Mouse (Mus musculus): Measurements from ENCODE around the gene Oxsr1. TPM values are rescaled to one million over a fixed set of nuclear protein-coding genes. Genes with fewer than 3 reads are reported as not detected.
A peak's percentile ranks its signal among the peaks of the same experiment; 100 is the strongest.

Oxsr1 gene
- polyA plus RNA-seq, 1 experiment from 2014 or later = 7.9 TPM

DNA sequence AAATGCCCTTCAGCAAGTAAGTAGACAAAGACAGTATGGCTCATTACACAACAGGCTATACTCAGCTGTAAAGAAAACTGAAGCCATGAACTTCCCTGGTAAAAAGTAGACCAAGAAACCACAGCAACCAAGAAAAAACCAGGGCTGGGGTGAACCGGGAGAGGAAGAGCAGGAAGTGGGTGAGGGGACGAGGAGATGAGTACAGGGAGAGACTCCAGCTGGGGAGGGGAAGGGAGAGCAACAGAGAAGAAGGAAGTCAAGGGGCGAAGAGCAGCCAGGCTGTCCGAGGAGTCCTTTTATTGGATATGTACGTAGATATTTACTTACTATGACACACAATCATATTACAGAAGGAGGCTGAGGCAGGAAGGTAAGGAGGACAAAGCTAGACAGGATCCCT is 74.2 kb downstream of the Oxsr1 start:
- Histone ChIP-seq H3K4me2 (replicated peaks; ENCODE audit: low read depth) (no peak overlapping the region), H3K27ac (ENCODE audit: low read depth, low read length) (no peak overlapping the region), H3K4me3 (ENCODE audit: low read depth, low read length) (no peak overlapping the region), H3K36me3 (ENCODE audit: control insufficient read depth, insufficient read depth) (peaks cover 40% of the 10 kb centered on the region), H3K27me3 (replicated peaks; ENCODE audit: control insufficient read depth, insufficient read depth, low read length) (no peaks in the 10 kb centered on the region), H3K9me3 (ENCODE audit: control insufficient read depth) (no peaks in the 10 kb centered on the region), H3K4me1 (replicated peaks; ENCODE audit: control insufficient read depth, insufficient read depth, low read length) (peaks cover 4% of the 10 kb centered on the region; the same call in 1 of the 2 replicates), H3K9ac (ENCODE audit: low read depth, low read length) (no peak overlapping the region)
- no peak for TF ChIP-seq CTCF (IDR thresholded peaks at IDR 0.05; ENCODE audit: low read depth)
- 59% methylated on average over 5 of the region's 5 CpGs for WGBS
- no peak for ATAC-seq

DNA sequence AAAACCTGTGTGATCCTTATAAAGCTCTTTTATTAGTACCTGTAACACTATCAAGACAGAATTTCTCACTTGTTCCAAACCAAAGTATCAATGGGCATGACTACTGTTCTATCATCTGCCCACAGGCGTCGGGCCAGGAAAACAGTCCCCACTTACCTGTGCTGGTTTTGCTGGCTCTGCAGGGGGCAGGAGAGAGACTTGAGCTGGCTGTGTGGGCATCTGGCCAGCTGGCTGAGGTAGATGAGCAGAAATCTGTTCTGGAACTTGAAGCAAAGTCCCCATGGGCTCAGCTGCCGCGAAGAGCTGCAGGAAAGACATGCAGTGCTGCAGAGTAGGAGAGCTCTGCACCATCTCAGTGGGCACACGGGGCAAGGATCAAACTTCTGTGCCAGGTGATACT is 75.4 kb downstream of the Oxsr1 start:
- peak; percentile 51 for TF ChIP-seq CTCF (IDR thresholded peaks at IDR 0.05; ENCODE audit: low read depth)
- Histone ChIP-seq H3K9ac (ENCODE audit: low read depth, low read length) (no peak overlapping the region), H3K4me3 (ENCODE audit: low read depth, low read length) (no peak overlapping the region), H3K27me3 (replicated peaks; ENCODE audit: control insufficient read depth, insufficient read depth, low read length) (no peaks in the 10 kb centered on the region), H3K27ac (ENCODE audit: low read depth, low read length) (no peak overlapping the region), H3K4me1 (replicated peaks; ENCODE audit: control insufficient read depth, insufficient read depth, low read length) (peaks cover 8% of the 10 kb centered on the region), H3K9me3 (ENCODE audit: control insufficient read depth) (no peaks in the 10 kb centered on the region), H3K4me2 (replicated peaks; ENCODE audit: low read depth) (no peak overlapping the region), H3K36me3 (ENCODE audit: control insufficient read depth, insufficient read depth) (peaks cover 40% of the 10 kb centered on the region)
- no peak for ATAC-seq
- 83% methylated on average over 5 of the region's 5 CpGs for WGBS

DNA sequence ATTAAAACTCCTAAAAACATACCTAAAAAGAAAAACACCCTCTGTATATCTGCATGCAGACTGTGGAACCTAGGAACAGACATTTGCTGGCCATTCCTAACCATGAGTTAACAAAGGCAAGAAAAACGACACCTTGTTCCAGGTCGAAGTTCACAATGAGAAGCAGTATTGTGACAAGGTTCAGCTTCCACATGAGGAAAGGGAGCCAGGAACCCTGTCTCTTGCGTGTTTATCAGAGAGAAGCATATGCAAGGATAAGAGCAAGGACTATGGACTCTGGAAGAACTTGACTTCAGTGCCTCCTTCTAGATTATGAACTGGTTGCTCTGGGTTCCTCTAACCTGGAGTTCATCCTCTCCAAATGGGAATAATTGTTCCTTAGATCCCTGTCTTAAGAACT is 78.2 kb downstream of the Oxsr1 start:
- TF ChIP-seq CTCF (IDR thresholded peaks at IDR 0.05; ENCODE audit: low read depth) = no peak
- Histone ChIP-seq H3K4me3 (ENCODE audit: low read depth, low read length) (no peak overlapping the region), H3K9me3 (ENCODE audit: control insufficient read depth) (no peaks in the 10 kb centered on the region), H3K4me2 (replicated peaks; ENCODE audit: low read depth) (no peak overlapping the region; the same call in 1 of the 2 replicates), H3K27me3 (replicated peaks; ENCODE audit: control insufficient read depth, insufficient read depth, low read length) (no peaks in the 10 kb centered on the region), H3K4me1 (replicated peaks; ENCODE audit: control insufficient read depth, insufficient read depth, low read length) (peaks cover 15% of the 10 kb centered on the region; the same call in 1 of the 2 replicates), H3K36me3 (ENCODE audit: control insufficient read depth, insufficient read depth) (peaks cover 29% of the 10 kb centered on the region), H3K27ac (ENCODE audit: low read depth, low read length) (peak overlapping the region; percentile 84), H3K9ac (ENCODE audit: low read depth, low read length) (no peak overlapping the region)
- peak; percentile 89 for ATAC-seq
- WGBS = 48% methylated on average over 3 of the region's 3 CpGs

DNA sequence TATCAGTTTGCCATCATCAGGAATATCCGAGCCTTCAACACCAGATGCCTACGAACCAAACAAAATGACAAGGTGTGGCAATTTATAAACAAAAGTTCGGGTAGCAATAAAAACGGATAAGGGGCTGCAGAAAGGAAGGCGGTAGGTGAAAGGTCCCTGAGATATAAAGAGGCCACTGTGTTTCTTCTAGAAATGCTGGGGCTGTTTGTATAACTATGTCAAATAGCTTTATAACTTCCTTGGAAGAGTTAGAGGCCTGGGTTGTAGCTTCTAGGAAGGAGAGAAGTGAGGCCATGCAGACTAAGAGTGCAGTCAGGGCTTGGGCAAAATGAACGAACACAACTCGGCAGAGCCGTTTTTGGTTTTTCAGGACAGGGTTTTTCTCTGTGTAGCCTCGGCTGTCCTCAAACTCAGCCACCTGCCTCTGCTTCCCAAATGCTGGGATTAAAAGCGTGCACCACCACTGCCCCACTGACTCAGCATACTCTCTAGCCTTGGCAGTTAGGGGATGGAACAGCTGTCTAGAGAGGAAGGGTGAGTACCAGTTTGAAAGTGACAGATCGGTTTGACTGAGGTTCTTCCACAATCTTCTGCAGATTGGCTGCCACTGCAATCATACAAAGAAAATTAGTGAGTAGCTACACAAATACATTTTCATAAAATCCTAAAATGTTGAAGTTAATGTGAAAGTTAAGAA is 80.9 kb downstream of the Oxsr1 start:
- Histone ChIP-seq H3K4me3 (ENCODE audit: low read depth, low read length) (no peak overlapping the region), H3K27me3 (replicated peaks; ENCODE audit: control insufficient read depth, insufficient read depth, low read length) (no peaks in the 10 kb centered on the region), H3K4me2 (replicated peaks; ENCODE audit: low read depth) (no peak overlapping the region), H3K4me1 (replicated peaks; ENCODE audit: control insufficient read depth, insufficient read depth, low read length) (peaks cover 15% of the 10 kb centered on the region; the same call in 1 of the 2 replicates), H3K9me3 (ENCODE audit: control insufficient read depth) (no peaks in the 10 kb centered on the region), H3K36me3 (ENCODE audit: control insufficient read depth, insufficient read depth) (peaks cover 22% of the 10 kb centered on the region), H3K9ac (ENCODE audit: low read depth, low read length) (no peak overlapping the region), H3K27ac (ENCODE audit: low read depth, low read length) (peak overlapping the region; percentile 87)
- WGBS = 32% methylated on average over 11 of the region's 11 CpGs
- ATAC-seq = peak; percentile 69
- no peak for TF ChIP-seq CTCF (IDR thresholded peaks at IDR 0.05; ENCODE audit: low read depth)

DNA sequence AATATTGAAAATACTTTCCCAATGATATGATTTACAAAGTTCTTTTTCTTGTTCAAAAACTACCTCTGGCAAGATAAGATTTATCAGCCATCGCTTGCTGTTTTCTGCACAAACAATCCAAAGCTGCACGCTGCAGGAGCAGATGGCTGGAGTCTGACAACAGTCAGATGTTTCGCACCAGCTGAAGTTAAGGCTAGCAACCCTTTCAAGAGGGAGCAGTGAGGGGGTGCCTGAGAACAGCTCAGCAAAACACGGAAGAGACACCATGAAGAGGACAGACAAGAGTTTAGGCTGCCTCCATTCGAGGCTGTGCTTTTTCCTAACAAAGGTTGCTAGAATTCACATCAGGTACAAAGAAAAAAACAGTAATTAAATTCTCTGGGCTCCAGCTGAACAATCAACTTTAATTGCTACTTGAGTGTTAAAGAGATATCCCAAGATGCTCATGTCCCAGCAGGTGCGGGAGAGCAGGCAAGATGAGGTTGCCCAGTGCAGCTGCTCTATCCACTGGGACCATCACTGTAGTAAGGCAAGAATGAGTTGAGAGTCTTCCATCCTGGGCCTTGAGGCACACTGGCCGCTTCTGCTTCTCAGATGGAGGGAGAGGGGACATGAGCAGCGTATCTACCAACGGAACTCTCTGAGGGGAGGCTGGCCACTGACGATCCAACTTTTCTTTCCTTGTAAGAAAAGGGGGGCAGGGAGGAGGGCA is 81.8 kb downstream of the Oxsr1 start:
- no peak for ATAC-seq
- H3K9me3 ChIP-seq (ENCODE audit: control insufficient read depth) = no peaks in the 10 kb centered on the region
- no peaks in the 10 kb centered on the region for H3K27me3 ChIP-seq (replicated peaks; ENCODE audit: control insufficient read depth, insufficient read depth, low read length)
- peaks cover 22% of the 10 kb centered on the region for H3K36me3 ChIP-seq (ENCODE audit: control insufficient read depth, insufficient read depth)
- no peak overlapping the region for H3K4me2 ChIP-seq (replicated peaks; ENCODE audit: low read depth)
- no peak for TF ChIP-seq CTCF (IDR thresholded peaks at IDR 0.05; ENCODE audit: low read depth)
- H3K9ac ChIP-seq (ENCODE audit: low read depth, low read length) = no peak overlapping the region
- peak overlapping the region; percentile 87 for H3K27ac ChIP-seq (ENCODE audit: low read depth, low read length)
- 68% methylated on average over 10 of the region's 10 CpGs for WGBS
- H3K4me1 ChIP-seq (replicated peaks; ENCODE audit: control insufficient read depth, insufficient read depth, low read length) = peaks cover 15% of the 10 kb centered on the region; the same call in 1 of the 2 replicates
- H3K4me3 ChIP-seq (ENCODE audit: low read depth, low read length) = no peak overlapping the region

DNA sequence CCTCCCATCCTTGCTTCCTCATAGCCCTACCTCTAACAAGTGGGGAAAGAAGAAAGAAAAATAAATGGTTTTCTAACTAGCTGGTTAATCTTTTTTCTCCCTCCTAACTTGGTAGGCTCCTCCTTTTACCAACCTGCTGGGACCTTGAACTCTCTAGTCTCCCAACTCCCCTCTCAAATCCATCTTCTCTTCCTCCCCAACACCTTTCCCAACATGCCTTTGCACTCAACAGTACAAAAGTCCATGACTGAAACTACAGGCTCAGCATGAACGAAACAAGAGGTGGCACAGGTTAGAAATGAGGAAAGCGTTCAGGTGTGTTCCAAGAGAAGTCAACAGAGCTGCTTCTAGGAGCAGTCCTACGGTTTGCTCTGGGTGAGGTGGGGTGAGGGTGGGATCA is 83.0 kb downstream of the Oxsr1 start:
- 56% methylated on average over 3 of the region's 3 CpGs for WGBS
- H3K9ac ChIP-seq (ENCODE audit: low read depth, low read length) = no peak overlapping the region
- peaks cover 15% of the 10 kb centered on the region; the same call in 1 of the 2 replicates for H3K4me1 ChIP-seq (replicated peaks; ENCODE audit: control insufficient read depth, insufficient read depth, low read length)
- peaks cover 22% of the 10 kb centered on the region for H3K36me3 ChIP-seq (ENCODE audit: control insufficient read depth, insufficient read depth)
- ATAC-seq = no peak
- H3K4me3 ChIP-seq (ENCODE audit: low read depth, low read length) = no peak overlapping the region
- no peaks in the 10 kb centered on the region for H3K27me3 ChIP-seq (replicated peaks; ENCODE audit: control insufficient read depth, insufficient read depth, low read length)
- TF ChIP-seq CTCF (IDR thresholded peaks at IDR 0.05; ENCODE audit: low read depth) = no peak
- no peaks in the 10 kb centered on the region for H3K9me3 ChIP-seq (ENCODE audit: control insufficient read depth)
- H3K27ac ChIP-seq (ENCODE audit: low read depth, low read length) = peak overlapping the region; percentile 50
- no peak overlapping the region for H3K4me2 ChIP-seq (replicated peaks; ENCODE audit: low read depth)
